Mouse (Mus musculus) WW6 (cell line): ENCODE measurements around the gene Tbc1d16.
A peak's percentile ranks its signal among the peaks of the same experiment; 100 is the strongest.

ENCODE experiments used
- DNase-seq: peaks from one replicate; pipeline ENCODE4 v3.0.0-alpha.2; 2013; ENCODE audit warnings: low read depth, low spot score

The Tbc1d16 gene

DNA sequence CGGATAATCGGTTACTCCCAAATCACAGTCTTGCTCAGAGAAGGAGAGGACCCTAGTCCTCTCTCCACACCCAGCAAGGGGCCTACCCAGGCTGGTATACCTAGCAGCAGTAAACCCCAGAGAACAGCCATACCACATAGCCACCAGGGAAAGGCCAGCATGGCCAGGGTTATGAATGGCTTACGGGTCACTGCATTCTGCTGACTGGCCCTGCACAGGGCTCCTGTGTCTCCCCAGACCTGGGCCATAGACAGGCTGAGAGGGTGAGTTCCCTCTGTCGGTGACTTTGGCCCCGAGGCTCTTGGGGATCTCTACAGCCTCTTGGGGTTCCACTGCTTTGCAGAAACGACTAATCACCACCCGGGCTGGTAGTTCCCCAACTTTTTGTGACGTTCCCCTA is 50.0 kb downstream of the Tbc1d16 start:
- DNase-seq: no peak

DNA sequence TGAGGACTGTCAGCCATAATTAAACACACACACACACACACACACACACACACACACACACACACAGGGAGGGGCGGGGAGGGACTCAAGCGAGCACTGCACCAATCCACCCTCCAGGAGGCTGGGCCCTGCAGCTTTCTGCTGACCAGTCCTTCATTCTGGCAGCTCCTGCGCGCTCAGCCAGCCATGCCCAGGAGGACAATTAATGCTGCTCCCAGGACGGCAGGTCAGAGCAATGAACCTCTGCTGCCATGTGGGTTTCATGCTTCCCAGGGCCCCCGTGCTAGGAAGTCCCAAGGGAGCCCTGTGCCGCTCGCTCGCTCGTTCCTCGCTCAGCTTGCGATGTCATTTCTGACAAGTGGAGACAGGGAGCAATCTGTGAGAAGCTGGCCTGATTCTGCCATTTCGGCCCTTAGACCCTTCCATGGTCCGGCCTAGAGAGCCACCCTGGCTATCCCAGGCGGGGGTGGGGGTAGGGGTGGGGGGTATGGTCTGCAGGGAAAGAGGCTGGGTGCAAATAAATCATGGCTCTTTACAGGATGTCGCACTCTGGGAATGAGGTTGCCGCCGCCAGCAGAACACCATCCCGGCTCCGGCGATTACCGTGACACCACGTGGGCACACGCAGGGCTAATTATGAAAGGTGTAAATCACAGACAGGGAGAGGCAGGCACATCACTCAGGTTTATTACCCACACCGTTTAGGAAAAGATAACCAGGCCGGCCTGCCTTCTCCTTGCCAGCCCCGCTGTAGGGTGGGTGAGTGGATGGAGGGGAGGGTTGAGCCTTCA is 51.7 kb downstream of the Tbc1d16 start:
- no peak for DNase-seq

GRCm38 (mm10) chr11:119171588-119171987 is 56.7 kb downstream of the Tbc1d16 start:
- DNase-seq: no peak

DNA sequence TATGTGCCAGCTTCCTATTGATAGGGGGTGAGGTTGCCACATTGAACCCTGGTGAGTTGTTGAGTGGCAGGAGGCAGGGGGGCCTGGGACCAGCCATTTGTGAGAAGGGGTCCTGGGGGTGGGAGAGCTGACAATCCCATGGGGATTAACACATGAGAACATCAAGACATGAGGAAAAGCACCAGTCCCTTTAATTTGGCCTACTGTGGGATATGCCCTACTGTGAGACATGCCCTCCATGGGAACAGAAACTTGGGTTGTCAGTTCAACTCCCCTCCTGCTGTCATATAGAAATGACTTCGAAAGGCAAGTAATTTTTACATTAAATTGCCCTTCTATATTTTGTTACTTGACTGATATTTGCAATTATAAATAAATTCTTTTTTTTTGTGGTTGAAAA is 59.4 kb downstream of the Tbc1d16 start:
- DNase-seq: no peak

DNA sequence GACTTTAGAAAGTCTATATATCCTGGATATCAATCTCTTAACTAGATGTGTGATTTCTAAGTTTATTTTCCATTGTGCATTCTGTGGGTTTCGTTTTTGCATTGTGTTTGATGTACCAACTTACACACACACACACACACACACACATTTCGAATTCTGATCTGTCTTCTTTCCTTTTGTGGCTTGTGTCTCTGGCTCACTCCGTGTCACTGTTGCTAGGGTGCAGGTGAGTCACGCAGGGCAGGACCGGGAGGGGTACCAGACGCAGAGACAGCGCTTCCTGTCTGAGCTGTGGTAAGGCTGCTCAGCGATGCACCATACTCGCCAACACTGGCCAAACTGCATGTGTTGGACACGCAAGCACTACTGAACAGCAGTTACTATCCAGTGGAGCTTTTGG is 62.3 kb downstream of the Tbc1d16 start:
- no peak for DNase-seq

GRCm38 (mm10) chr11:119164375-119164774 is 63.9 kb downstream of the Tbc1d16 start:
- DNase-seq: no peak

DNA sequence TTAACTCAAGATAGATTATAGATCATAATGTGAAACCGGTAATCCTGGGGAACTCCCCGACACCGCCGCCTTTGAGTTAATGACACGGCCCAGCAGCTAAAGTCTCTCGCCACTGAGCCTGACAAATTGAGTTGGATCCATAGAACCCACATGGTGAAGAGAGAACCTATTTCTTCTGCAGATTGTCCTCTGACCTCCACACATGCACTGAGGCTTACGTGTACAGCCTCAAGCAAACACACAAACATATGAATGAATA is 64.6 kb downstream of the Tbc1d16 start:
- no peak for DNase-seq

DNA sequence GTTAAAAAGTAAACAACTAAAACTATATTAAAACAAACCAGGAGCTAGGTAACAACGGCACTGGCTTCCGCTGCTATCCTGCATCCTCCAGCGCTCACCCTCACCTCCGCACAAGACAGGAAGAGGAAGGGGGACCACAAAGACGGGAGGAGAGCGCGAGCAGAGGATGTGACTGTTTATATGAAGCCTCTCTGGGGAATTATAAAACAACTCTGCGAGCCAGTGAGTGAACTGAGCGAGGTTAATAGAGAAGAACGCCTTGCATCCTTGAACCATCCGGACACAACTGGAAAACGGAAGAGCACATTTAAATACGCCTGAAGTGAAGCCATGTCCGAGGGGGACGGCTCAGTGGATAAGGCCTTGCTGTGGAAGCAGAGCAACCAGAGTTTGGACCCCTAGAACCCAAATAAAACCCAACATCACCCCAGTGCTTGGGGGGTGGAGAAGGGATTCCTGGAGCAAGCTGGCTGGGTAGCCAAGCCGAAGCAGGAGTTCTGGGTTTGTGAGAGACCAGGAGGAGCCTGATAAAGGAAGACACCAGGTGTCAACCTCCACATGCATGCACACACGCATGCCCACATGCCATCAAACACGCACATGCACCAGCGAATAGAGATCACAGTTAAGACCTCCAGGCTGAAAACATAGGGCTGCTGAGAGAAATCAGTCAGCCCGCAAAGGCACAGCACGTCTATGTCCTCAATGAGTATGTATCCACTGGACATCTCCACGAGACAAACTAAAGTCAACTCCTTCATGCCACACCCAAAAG is 65.2 kb downstream of the Tbc1d16 start:
- no peak for DNase-seq

- no peak for DNase-seq
Observed at GRCm38 (mm10) chr11:119161665-119162064, 66.6 kb downstream of the Tbc1d16 start.

GRCm38 (mm10) chr11:119160050-119160449 is 68.2 kb downstream of the Tbc1d16 start:
- DNase-seq: no peak

GRCm38 (mm10) chr11:119159496-119159895 is 68.8 kb downstream of the Tbc1d16 start:
- DNase-seq: peak; percentile 58

DNA sequence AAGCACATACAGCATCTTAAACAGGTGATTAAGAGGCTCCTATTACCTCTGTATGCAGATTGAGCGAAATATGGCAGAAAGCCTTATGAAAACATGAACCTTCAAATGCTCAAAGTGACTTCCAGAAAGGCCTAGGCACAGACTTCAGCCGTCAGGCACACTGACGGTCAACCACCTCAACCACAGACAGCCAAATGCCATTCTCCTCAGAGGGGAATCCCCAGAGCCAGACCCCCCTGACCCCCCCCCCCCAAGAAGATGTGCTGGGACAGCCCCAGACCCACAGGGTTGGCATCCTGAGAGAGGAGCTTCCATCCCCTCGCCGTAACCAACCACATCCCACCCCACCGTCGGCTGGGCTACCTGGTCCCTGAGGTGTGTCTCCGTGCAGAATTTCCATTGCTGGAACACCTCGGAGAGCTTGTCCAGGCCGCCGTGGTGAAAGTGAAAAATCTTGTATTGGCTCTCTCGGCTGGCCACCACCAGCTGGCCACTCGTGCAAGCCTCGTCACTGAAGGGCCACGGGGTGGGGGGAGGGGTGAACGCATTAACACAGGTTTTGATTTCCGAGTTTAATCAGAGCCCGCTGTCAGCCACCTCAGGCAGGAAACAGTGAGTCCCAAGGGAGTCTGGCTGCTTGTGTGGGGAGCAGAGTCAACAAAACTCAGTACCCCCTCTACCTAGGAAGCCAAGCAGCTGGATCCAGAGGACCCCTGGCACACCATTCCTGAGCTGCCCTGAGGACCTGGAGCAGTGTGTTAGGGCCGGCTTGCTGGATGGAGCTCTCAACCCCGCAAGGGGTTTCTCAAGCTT is 70.7 kb downstream of the Tbc1d16 start:
- DNase-seq: no peak

DNA sequence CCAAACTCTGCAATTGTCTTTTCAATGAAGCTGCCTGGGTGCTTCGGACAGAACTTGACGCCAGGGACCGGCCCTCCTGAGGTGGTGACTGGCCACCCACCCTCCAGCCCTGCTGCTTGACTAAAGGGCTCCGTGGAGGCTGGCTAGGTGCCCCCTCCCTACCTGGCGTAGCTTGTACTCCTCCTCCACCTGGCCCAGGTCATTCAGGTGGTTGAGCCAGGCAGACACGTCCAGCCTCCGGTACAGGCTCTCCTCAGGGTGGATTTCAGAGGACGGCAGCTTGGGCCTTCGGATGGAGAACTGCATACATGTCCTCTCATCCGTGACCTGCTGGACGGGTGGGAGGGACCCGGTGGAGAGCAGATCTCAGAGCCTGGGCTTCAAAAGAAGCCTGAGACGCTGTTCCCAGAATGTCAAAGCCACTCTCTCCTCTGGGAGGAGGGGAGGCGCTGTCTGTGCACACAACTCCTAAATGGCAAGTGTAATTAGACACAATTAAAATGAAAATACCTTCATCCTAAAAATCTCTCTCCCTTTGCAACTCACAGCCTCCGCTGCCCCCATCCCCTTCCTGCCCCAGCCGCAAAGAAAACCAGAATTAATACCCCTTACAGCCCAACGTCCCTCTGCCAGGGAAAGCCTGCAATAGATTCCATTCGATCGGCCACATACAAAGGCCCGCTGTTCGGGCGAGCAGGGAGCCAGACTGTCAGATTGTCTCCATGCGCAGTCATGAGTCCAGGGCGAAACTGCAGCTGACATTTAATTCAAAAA is 71.6 kb downstream of the Tbc1d16 start:
- DNase-seq: no peak

- peak; percentile 61 for DNase-seq
Observed at GRCm38 (mm10) chr11:119155638-119156480, 72.4 kb downstream of the Tbc1d16 start.

DNA sequence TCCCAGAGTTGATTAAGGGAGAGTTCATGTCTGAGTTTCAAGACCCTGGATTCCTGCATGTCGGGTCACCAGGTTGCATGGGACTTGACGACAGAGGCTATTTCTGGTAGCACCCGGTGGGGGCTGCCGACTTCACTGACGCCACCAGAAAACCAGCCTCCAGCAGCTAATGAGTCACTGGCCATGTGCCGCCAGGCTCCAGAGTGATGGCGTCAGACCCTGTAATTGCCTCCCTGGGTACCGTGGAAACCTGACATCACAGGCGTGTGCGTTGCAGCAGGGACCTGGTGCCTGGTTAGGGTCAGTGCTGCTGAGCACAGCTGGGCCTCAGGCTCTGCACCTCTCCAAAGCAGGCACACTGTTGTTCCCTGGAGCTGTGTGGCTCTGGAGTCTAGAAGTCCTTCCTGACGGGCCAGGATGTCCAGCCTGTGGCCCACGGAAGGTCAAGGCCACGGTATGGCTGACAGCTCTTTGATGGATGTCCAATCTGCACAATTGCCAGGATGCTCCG is 75.9 kb downstream of the Tbc1d16 start:
- no peak for DNase-seq

- DNase-seq: no peak
Observed at GRCm38 (mm10) chr11:119151073-119151607, 77.2 kb downstream of the Tbc1d16 start.

- no peak for DNase-seq
Observed at GRCm38 (mm10) chr11:119150442-119150841, 77.9 kb downstream of the Tbc1d16 start.

- DNase-seq: no peak
Observed at GRCm38 (mm10) chr11:119148829-119149228, 79.5 kb downstream of the Tbc1d16 start.

DNA sequence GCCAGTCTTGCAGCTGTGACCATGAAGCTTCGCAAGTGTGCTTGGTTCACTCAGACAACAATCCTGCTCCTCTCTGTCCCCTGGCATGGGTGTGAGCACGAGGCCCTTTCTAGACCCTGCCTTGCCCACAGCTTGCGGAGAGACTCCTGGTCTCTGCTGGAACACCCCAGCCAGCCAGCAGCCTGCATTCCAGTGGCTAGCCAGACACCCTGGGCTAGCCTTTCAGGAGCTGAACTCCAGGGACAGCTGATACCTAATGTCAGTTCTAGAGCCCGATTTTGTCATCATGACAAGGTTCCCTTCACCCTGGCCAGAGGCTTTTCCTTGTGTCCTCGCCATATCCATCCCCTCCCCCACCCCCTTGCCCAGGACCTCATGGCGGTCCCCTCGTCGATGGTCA is 81.1 kb downstream of the Tbc1d16 start:
- DNase-seq: no peak

DNA sequence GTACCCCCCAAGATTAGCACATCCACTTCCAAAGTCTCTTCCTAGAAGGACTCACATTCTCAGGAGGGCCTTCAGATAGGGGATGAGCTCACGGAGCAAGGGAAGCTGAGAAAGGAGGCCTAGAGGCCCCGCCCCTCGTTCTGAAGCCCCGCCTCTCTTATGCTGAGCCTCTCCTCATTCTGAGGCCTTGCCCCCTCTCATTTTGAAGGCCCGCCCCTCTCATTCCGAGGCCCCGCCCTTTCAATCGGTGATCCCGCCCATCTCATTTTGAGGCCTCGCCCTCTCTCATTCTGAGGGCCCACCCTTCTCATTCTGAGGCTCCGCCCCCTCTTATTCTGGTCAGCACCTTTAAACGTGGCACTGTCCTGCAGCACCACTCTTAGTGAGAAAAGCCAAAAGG is 82.2 kb downstream of the Tbc1d16 start:
- peak; percentile 69 for DNase-seq
